Comparison of ENCODE assay signal across 7 mouse cellular contexts in the genomic region with DNA sequence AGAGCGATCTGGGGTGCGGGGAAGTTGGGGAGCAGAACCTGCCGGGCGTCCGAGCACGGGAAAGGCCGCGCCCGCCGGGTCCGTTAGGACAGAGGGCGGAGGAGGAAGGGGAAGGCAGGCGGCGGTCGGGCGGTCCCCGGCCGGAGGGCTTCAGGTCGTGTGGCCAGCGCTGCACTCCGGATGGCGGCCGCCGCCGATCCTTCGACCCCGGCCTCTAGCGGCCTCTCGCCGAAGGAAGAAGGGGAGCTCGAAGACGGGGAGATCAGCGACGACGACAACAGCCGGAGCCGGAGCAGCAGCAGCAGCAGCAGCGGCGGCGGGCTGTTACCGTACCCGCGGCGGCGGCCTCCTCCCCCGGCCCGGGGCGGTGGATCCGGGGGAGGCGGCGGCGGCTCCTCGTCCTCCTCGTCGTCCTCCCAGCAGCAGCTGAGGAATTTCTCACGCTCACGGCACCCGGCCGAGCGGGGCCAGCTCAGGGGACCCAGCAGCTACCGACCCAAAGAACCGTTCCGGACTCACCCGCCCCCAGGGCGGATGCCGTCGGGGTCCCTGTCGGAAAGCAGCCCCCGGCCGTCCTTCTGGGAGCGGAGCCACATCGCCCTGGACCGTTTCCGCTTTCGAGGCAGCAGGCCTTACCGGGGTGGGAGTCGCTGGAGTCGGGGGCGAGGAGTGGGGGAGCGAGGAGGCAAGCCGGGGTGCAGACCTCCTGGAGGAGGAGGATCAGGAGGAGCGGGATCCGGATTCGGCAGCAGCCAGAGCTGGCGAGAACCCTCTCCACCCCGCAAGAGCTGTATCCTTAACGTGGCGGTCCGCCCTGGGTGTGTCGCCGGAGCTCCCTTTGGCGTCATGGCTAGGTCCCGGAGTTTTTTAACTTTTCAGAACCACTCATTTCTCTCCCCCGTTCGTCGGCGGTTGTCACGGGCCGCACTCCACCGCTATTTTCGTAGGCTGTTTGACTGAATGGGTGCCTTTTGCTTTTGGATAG. TPM values are rescaled to one million over a fixed set of nuclear protein-coding genes. Genes with fewer than 3 reads are reported as not detected.
DNase-seq lines count a peak whose midpoint lies in the region; ATAC-seq lines count a peak whose summit lies in the region.

No protein-coding gene starts in this region.

- H3K4me2 ChIP-seq in limb, embryonic 12.5 days: peak overlapping the region; percentile 76
- H3K4me2 ChIP-seq in midbrain, embryonic 13.5 days (replicated peaks): peak overlapping the region; percentile 72

- under 1% methylated on average over 101 of the region's 101 CpGs for WGBS in embryonic facial prominence, embryonic 10.5 days
- under 1% methylated on average over 76 of the region's 101 CpGs for WGBS in limb, embryonic 12.5 days
- under 1% methylated on average over 98 of the region's 101 CpGs for WGBS in midbrain, embryonic 13.5 days

- H3K36me3 ChIP-seq in embryonic facial prominence, embryonic 10.5 days (replicated peaks): peaks cover 36% of the 10 kb centered on the region
- peaks cover 25% of the 10 kb centered on the region for H3K36me3 ChIP-seq in limb, embryonic 12.5 days
- peaks cover 5% of the 10 kb centered on the region for H3K36me3 ChIP-seq in midbrain, embryonic 13.5 days

- no peaks in the 10 kb centered on the region for H3K27me3 ChIP-seq in embryonic facial prominence, embryonic 10.5 days (replicated peaks; ENCODE audit: low read depth, poor library complexity, severe bottlenecking)
- H3K27me3 ChIP-seq in limb, embryonic 12.5 days: no peaks in the 10 kb centered on the region
- no peaks in the 10 kb centered on the region for H3K27me3 ChIP-seq in midbrain, embryonic 13.5 days

- peak overlapping the region; percentile 87 for H3K9ac ChIP-seq in limb, embryonic 12.5 days (replicated peaks)
- H3K9ac ChIP-seq in midbrain, embryonic 13.5 days (replicated peaks): peak overlapping the region; percentile 97

- ATAC-seq in limb, embryonic 12.5 days (ENCODE audit: insufficient number of reproducible peaks, insufficient read depth, low FRiP score, low TSS enrichment, low read depth): peak; percentile 57; the same call in 1 of the 2 replicates
- no peak; the same call in 1 of the 2 replicates for ATAC-seq in midbrain, embryonic 13.5 days

- peak; percentile 70 for DNase-seq in adrenal gland, postnatal 10 days
- DNase-seq in embryonic facial prominence, embryonic 10.5 days (ENCODE audit: low spot score): peak; percentile 78
- peak; percentile 98 for DNase-seq in heart, adult 11 months
- peak; percentile 49 for DNase-seq in kidney, adult 11 months
- peak; percentile 55 to 61 for DNase-seq in spleen, adult 18-20 months

- H3K4me1 ChIP-seq in embryonic facial prominence, embryonic 10.5 days: peaks cover 36% of the 10 kb centered on the region
- H3K4me1 ChIP-seq in limb, embryonic 12.5 days (replicated peaks): peaks cover 32% of the 10 kb centered on the region
- peaks cover 64% of the 10 kb centered on the region for H3K4me1 ChIP-seq in midbrain, embryonic 13.5 days (replicated peaks)

- peak overlapping the region; percentile 93 for H3K4me3 ChIP-seq in embryonic facial prominence, embryonic 10.5 days
- H3K4me3 ChIP-seq in limb, embryonic 12.5 days (replicated peaks): peak overlapping the region; percentile 93
- H3K4me3 ChIP-seq in midbrain, embryonic 13.5 days (replicated peaks): peak overlapping the region; percentile 78

- no peaks in the 10 kb centered on the region for H3K9me3 ChIP-seq in embryonic facial prominence, embryonic 10.5 days
- H3K9me3 ChIP-seq in limb, embryonic 12.5 days: no peaks in the 10 kb centered on the region
- no peaks in the 10 kb centered on the region for H3K9me3 ChIP-seq in midbrain, embryonic 13.5 days

- H3K27ac ChIP-seq in embryonic facial prominence, embryonic 10.5 days (replicated peaks): peak overlapping the region; percentile 92
- peak overlapping the region; percentile 98 for H3K27ac ChIP-seq in limb, embryonic 12.5 days
- H3K27ac ChIP-seq in midbrain, embryonic 13.5 days: peak overlapping the region; percentile 99

RNA-seq across cellular contexts. Expression of a gene that starts 0.6 kb away (rescaled TPM):
- 10 to 100 TPM; 29.4 to 46.6 TPM for total RNA-seq in adrenal gland, postnatal 10 days (2021)
- 17.0 and 19.0 TPM in 2 replicates for polyA plus RNA-seq in embryonic facial prominence, embryonic 10.5 days (2016; fragmentation: Nextera tagmentation; extraction: Ambion mirVana)
- 28.1 and 28.7 TPM in 2 replicates for polyA plus RNA-seq in limb, embryonic 12.5 days (2016; fragmentation: Nextera tagmentation; extraction: Ambion mirVana)
- 21.4 and 24.6 TPM in 2 replicates for polyA plus RNA-seq in midbrain, embryonic 13.5 days (2015; fragmentation: Nextera tagmentation; extraction: Ambion mirVana)

RNA-seq across cellular contexts. Expression of a gene that starts 1.1 kb away (rescaled TPM):
- total RNA-seq in adrenal gland, postnatal 10 days (2021): 10 to 100 TPM; 10.2 to 11.6 TPM
- 24.1 and 26.2 TPM in 2 replicates for polyA plus RNA-seq in embryonic facial prominence, embryonic 10.5 days (2016; fragmentation: Nextera tagmentation; extraction: Ambion mirVana)
- 24.5 and 30.1 TPM in 2 replicates for polyA plus RNA-seq in limb, embryonic 12.5 days (2016; fragmentation: Nextera tagmentation; extraction: Ambion mirVana)
- polyA plus RNA-seq in midbrain, embryonic 13.5 days (2015; fragmentation: Nextera tagmentation; extraction: Ambion mirVana): 30.2 and 36.1 TPM in 2 replicates

RNA-seq across cellular contexts. Expression of a gene that starts 23.0 kb away (rescaled TPM):
- 10 to 100 TPM; 25.4 to 28.4 TPM for total RNA-seq in adrenal gland, postnatal 10 days (2021)
- 26.1 and 27.9 TPM in 2 replicates for polyA plus RNA-seq in embryonic facial prominence, embryonic 10.5 days (2016; fragmentation: Nextera tagmentation; extraction: Ambion mirVana)
- polyA plus RNA-seq in limb, embryonic 12.5 days (2016; fragmentation: Nextera tagmentation; extraction: Ambion mirVana): 24.7 and 26.4 TPM in 2 replicates
- 41.9 and 43.4 TPM in 2 replicates for polyA plus RNA-seq in midbrain, embryonic 13.5 days (2015; fragmentation: Nextera tagmentation; extraction: Ambion mirVana)
